Mouse (Mus musculus): ENCODE measurements at regions not wholly inside any gene's neighbourhood (a gene's known extent, or its start where the extent isn't known, plus 50 kb on each side); places are given as distances from the start of the nearest gene placed in this dataset.

DNA sequence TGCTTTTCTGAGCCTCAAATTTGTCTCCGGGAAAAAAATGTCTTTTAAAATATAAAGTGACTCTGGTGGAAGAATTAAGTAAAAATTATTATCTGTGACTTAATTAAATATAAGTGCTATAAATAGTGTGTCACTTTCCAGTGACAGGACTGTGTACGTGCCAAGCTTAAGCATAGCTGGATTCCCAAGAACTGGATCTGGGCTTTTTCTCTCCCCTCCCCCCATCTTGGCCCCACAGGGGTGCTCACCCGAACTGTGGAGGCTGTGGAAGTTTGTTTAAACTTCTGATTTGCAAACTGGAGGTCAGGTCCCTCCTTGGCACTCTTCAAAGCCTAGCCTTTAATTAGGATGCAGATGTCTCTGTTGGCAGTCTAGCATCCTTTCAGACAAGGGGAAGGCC, 97.1 kb upstream of the Ado start:
- ChIA-PET CTCF (interaction anchor here in 1 of 4 experiments (0.6 kb wide), 1 partner anchor 159 kb away, joined by 3 read pairs; no protein-coding TSS in a partner anchor), POLR2A (no interaction called here)

DNA sequence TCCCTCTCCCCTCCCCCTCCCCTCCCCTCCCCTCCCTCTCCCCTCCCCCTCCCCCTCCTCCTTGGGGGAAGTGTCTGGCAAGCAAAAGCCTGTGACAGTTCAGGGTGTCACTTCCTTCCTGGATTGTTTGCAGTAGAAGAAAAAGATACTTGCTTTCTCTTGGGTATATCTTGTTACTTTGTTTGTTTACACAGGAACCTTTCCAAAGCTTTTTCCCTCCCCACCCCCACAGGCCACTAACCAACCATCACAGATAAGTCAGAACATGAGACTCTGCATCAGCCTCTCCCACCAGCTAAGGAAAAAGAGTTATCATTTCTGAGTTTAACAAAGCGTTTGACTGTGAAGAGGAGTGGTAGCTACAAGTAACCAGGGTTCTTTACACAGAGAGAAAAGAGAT, 95.5 kb upstream of the Ado start:
- ChIA-PET POLR2A (interaction anchor here in 1 of 4 experiments (0.6 kb wide), 1 partner anchor 161 kb away, joined by 4 read pairs; no protein-coding TSS in a partner anchor), CTCF (interaction anchor here in 1 of 4 experiments (0.6 kb wide), 1 partner anchor 504 kb away, joined by 4 read pairs; no protein-coding TSS in a partner anchor)

DNA sequence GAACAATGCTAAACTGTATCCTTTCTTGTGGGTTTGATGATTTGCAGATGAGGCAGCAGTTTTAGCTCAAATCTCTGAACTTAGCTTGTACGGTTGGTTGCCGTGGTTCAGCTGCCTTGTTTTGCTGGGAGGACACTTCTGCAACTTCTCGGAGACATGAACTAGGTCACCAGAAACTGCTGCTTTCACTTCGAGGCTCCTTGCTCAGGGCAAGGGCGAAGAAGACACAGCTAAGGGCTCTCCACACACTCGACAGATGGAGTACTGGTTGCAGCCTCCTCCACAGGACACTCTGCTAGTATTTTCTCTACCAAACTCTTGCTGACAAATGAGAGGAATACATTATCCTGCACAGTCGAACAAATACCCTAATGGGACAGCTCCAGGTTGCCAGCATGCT, 94.9 kb upstream of the Ado start:
- ChIA-PET CTCF (no interaction called here), POLR2A (interaction anchor here in 2 of 4 experiments (0.6 kb wide), 2 partner anchors 161 to 781 kb away, joined by 3 to 4 read pairs; no protein-coding TSS in a partner anchor)

- ChIA-PET POLR2A (interaction anchor here in 2 of 4 experiments (0.6 to 1.8 kb wide), 4 partner anchors 9 to 500 kb away, joined by 3 to 7 read pairs (median 4); no protein-coding TSS in a partner anchor), CTCF (interaction anchor here in 2 of 4 experiments (0.6 to 0.9 kb wide), 2 partner anchors 10 to 83 kb away, joined by 3 to 5 read pairs; no protein-coding TSS in a partner anchor)
These were observed 88.6 kb upstream of the Ado start for GRCm38 (mm10) chr10:67637339-67637738.

- CTCF ChIA-PET: interaction anchor here in 2 of 4 experiments (0.6 to 1.2 kb wide), 3 partner anchors 82 to 129 kb away, joined by 4 to 5 read pairs (median 4); no protein-coding TSS in a partner anchor
- POLR2A ChIA-PET: interaction anchor here in 2 of 4 experiments (0.6 to 1.8 kb wide), 4 partner anchors 11 to 500 kb away, joined by 3 to 7 read pairs (median 5); no protein-coding TSS in a partner anchor
These were observed 87.8 kb upstream of the Ado start for GRCm38 (mm10) chr10:67636569-67636968.

- CTCF ChIA-PET: no interaction called here
- POLR2A ChIA-PET: no interaction called here
These were observed 86.0 kb upstream of the Ado start for GRCm38 (mm10) chr10:67634795-67635194.

DNA sequence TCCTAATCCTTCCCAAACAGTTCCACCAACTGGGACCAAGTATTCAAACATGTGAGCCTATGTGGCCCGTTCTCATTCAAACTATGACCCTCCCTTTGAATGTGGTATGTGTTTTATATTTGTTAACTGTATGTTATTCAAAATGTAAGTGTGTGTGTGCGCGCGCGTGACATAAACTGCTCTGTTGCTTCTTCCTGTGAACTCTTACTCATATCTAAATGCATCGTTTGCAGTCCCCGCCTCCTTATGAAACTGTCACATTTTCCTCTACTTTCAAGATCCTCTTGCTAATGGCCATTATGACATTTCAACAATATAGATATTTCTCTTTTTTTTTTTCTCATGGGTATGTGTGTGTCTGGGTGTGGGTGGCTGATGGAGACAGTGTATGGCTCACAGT, 84.3 kb upstream of the Ado start:
- ChIA-PET CTCF (interaction anchor here in 1 of 4 experiments (0.7 kb wide), 1 partner anchor 229 kb away, joined by 3 read pairs; no protein-coding TSS in a partner anchor), POLR2A (interaction anchor here in 1 of 4 experiments (0.7 kb wide), 1 partner anchor 7 kb away, joined by 4 read pairs; no protein-coding TSS in a partner anchor)

DNA sequence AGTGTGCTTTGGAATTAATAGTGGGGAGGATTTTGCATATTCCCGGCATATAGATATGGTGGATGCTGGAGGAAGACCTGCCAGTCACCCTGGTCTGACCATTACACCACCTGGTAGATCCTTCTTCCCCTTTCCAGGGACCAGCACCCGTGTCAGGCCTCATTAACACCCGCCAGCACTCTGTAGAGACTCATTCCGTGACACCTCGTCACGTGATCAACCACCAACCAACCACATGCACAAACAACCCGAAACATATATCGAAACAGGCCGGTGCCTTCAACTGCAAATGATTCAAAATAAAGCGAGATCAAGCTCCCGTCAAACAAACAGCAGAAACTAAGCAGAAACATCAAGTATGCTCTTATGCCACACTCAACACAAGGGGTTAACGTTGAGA, 74.6 kb upstream of the Ado start:
- ChIA-PET POLR2A (interaction anchor here in 2 of 4 experiments (0.6 to 1.4 kb wide), 2 partner anchors 15 to 18 kb away, joined by 3 to 5 read pairs; no protein-coding TSS in a partner anchor), CTCF (no interaction called here)

DNA sequence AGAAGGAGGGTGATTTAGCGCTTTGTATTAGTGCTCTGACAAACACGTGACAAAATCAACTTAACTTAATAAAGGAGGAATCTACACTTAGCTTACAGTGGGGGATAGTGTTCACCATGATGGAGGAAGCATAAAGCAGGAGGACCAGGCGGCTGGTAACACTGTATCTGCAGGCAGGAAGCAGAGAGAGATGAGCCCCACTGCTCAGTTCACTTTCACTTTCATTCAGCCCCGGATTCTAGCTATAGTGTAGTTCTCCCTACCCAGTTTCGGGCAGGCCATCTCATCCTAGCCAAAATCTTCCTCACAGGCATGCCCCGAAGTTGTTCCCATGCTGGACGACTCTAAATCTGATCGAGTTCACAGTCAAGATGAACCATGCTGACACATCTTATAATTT, 71.3 kb upstream of the Ado start:
- CTCF ChIA-PET: interaction anchor here in 1 of 4 experiments (0.6 kb wide), 1 partner anchor 378 kb away, joined by 3 read pairs; no protein-coding TSS in a partner anchor
- POLR2A ChIA-PET: no interaction called here

GRCm38 (mm10) chr10:67618112-67618511, 69.4 kb upstream of the Ado start:
- ChIA-PET CTCF (no interaction called here), POLR2A (interaction anchor here in 2 of 4 experiments (0.6 to 1.0 kb wide), 3 partner anchors 12 to 519 kb away, joined by 3 to 4 read pairs (median 3); no protein-coding TSS in a partner anchor)

- ChIA-PET CTCF (no interaction called here), POLR2A (interaction anchor here in 1 of 4 experiments (0.7 kb wide), 1 partner anchor 48 kb away, joined by 8 read pairs; no protein-coding TSS in a partner anchor)
These were observed 66.3 kb upstream of the Ado start for GRCm38 (mm10) chr10:67615016-67615415.

GRCm38 (mm10) chr10:67610689-67611088, 61.9 kb upstream of the Ado start:
- ChIA-PET POLR2A (no interaction called here), CTCF (no interaction called here)

DNA sequence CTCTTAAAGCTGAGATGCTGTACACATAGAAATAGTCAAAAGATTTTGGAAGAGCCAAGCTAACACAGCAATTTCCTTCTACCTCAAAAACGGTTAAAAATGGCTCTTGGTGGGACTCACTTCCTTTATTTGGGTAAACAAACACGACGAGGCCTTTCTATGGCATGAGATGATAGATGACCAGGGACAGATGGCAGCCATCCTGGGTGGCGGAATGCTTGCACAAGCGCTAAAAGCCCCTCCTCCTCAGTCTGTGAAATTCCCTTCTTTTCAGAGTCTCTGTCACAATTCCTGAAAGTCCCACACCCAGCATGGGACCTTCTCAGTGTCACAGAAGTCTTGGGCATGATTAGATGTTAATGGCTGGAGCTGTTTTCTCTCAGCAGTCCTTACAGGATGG, 59.3 kb upstream of the Ado start:
- ChIA-PET POLR2A (interaction anchor here in 1 of 4 experiments (1.0 kb wide), 1 partner anchor 16 kb away, joined by 3 read pairs; no protein-coding TSS in a partner anchor), CTCF (no interaction called here)

DNA sequence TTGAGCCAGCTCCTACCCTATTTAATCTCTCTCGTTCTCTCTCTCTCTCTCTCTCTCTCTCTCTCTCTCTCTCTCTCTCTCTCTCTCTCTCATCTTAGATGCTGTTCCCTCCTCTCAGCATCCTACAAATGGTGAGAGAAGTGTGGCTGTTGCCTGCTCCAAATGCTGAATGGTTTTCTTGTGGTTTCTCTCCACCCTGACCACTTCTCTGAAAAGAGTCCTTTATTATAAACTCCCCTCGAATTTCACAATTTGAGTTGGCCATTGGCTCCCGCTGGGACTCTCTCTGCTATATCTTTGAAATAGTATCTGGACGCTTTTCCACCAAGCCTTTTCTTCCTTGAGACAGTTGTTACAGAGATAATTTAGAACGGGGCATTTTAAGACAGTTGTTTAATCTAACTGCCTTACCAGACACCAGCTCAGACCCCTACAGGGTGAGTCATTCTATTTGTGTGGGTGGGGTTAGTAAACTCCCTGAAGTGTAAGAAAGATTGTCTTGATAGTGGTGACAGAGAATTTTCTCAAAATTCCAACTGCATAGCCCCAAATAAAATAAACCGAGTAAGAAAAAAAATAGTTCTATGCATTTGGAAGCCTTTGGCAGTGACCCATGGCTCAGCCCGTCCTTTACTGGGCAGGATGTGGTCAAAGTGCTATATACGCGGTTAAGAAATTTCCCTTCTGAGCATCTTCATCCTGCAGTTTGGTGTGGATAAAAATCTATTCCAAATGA, 58.7 kb upstream of the Ado start:
- CTCF ChIA-PET: no interaction called here
- POLR2A ChIA-PET: interaction anchor here in 1 of 4 experiments (1.0 kb wide), 1 partner anchor 16 kb away, joined by 3 read pairs; no protein-coding TSS in a partner anchor

DNA sequence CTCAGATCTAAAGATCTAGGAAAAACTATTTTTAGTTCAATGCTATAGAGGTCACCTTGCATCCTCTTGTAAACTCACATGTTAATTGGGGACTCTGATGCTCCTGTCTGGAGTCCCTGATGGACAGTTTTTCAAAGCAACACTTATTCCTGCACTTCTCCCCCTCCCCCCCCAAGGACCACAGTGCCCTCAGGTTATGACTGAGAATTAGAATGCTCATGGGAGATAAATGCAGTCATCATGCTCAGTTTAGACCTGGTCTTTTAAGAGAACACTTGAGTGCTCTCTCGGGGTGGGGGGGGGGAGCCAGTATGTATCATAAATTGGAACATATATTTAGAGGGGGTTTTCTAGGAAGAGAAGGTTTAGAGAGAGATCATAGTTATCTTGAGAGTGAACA, 58.0 kb upstream of the Ado start:
- ChIA-PET CTCF (no interaction called here), POLR2A (no interaction called here)

GRCm38 (mm10) chr10:67599390-67599789, 50.6 kb upstream of the Ado start:
- POLR2A ChIA-PET: no interaction called here

DNA sequence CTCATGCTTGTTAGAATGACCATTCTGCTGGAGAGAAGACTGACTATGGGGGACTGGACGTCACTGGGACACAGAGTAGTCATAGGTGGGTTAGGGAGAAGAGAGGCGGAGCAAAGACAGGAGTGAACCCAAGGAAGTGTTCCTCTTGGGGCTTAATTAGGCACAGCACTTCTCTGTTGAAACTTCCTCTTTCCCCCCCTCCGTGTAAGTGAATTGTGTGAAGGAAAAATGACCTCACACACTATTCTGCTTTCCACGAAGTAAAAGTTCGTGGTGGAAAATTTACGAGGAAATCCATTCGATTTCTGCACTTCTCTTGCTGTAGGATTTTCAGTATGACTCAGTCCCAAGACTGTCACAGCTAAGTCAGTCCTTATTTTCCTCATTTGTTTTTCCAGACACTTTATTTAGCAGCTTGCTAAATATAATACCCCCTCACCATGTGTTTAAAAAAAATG, 49.9 kb upstream of the Ado start:
- ChIA-PET POLR2A (no interaction called here), CTCF (no interaction called here)

More at GRCm38 (mm10) chr10:67599390-67599789, 50.6 kb upstream of the Ado start:
- CTCF ChIA-PET: no interaction called here
